Mouse (Mus musculus) midbrain, embryonic 14.5 days (tissue): ENCODE data around the gene F8. TPM values are rescaled to one million over a fixed set of nuclear protein-coding genes. Genes with fewer than 3 reads are reported as not detected.
"Not testable (repeated sequence)": the region's sequence is repeated elsewhere in the genome, so short reads cannot be mapped to it uniquely, and the experiment has no call there.

Source experiments
- ATAC-seq: fragments of 200-750 bp; cut with Nextera tagmentation; 2 replicates; pipeline ENCODE4 v1.8.0; 2017; ENCODE audit warnings: moderate number of reproducible peaks, moderate library complexity; ENCODE audit not compliant: low FRiP score, low TSS enrichment
- DNase-seq: peaks from one replicate; pipeline ENCODE4 v3.0.0-alpha.2; 2015
- H3K27ac ChIP-seq: fragments of 300-500 bp; sonication (generic); replicated peaks from 2 replicates; pipeline ENCODE4 v1.5.1; 2014; ENCODE audit warnings: mild to moderate bottlenecking, low read depth, low read length, moderate library complexity
- H3K27me3 ChIP-seq: fragments of 300-500 bp; sonication (generic); 2 replicates; pipeline ENCODE4 v1.6.1; 2014; ENCODE audit warnings: low read length, control low read depth, mixed read lengths; ENCODE audit not compliant: control insufficient read depth, insufficient read depth
- H3K36me3 ChIP-seq: fragments of 300-500 bp; sonication (generic); 2 replicates; pipeline ENCODE4 v1.6.1; 2014; ENCODE audit warnings: low read length, control low read depth; ENCODE audit not compliant: control insufficient read depth, insufficient read depth
- H3K4me1 ChIP-seq: fragments of 300-500 bp; sonication (generic); 2 replicates; pipeline ENCODE4 v1.6.1; 2014; ENCODE audit warnings: mild to moderate bottlenecking, antibody characterized with exemption, low read length, control low read depth; ENCODE audit not compliant: control insufficient read depth, insufficient read depth
- H3K4me2 ChIP-seq: fragments of 300-500 bp; sonication (generic); 2 replicates; pipeline ENCODE4 v1.6.1; 2014; ENCODE audit warnings: mild to moderate bottlenecking, low read length, moderate library complexity
- H3K4me3 ChIP-seq: fragments of 300-500 bp; sonication (generic); replicated peaks from 2 replicates; pipeline ENCODE4 v1.5.1; 2014; ENCODE audit warnings: low read depth, low read length
- H3K9ac ChIP-seq: fragments of 300-500 bp; sonication (generic); replicated peaks from 2 replicates; pipeline ENCODE4 v1.6.1; 2014; ENCODE audit warnings: mild to moderate bottlenecking, low read length, moderate library complexity
- H3K9me3 ChIP-seq: fragments of 300-500 bp; sonication (generic); 2 replicates; pipeline ENCODE4 v1.6.1; 2016; ENCODE audit warnings: low read length, control low read depth, mixed read lengths; ENCODE audit not compliant: control insufficient read depth
- WGBS: fragments of 180-500 bp; shearing (Covaris S2); extraction: QIAGEN DNeasy Blood & Tissue Kit; methylation state at CpG from one replicate; pipeline ENCODE4 v1.1.7; 2014; 5-methylcytosine and 5-hydroxymethylcytosine counted together
- polyA plus RNA-seq: library from polyadenylated mRNA; unstranded; fragments of >200 nt; fragmentation: Nextera tagmentation; extraction: Ambion mirVana; gene quantifications from 2 replicates; pipeline ENCODE4 v1.2.1, GENCODE M21; 2014

F8 gene
- polyA plus RNA-seq, 1 experiment from 2014 or later, result 1.8 TPM

- Histone ChIP-seq H3K9me3 (no peaks in the 10 kb centered on the region), H3K9ac (no peak overlapping the region), H3K4me1 (no peaks in the 10 kb centered on the region), H3K27ac (no peak overlapping the region), H3K4me2 (no peak overlapping the region), H3K27me3 (no peaks in the 10 kb centered on the region), H3K4me3 (no peak overlapping the region), H3K36me3 (no peaks in the 10 kb centered on the region)
- ATAC-seq (no peak), DNase-seq (no peak)
Observed at GRCm38 (mm10) chrX:75376815-75377214, 5.6 kb downstream of the F8 start.

GRCm38 (mm10) chrX:75372666-75373425, 9.6 kb downstream of the F8 start:
- Histone ChIP-seq H3K4me1 (no peaks in the 10 kb centered on the region), H3K4me3 (no peak overlapping the region), H3K9me3 (no peaks in the 10 kb centered on the region), H3K9ac (no peak overlapping the region), H3K36me3 (no peaks in the 10 kb centered on the region), H3K27ac (no peak overlapping the region), H3K4me2 (no peak overlapping the region), H3K27me3 (no peaks in the 10 kb centered on the region)
- WGBS, result 83% methylated on average over 2 of the region's 2 CpGs
- DNase-seq (no peak), ATAC-seq (no peak)

GRCm38 (mm10) chrX:75370197-75370596, 12.2 kb downstream of the F8 start:
- Histone ChIP-seq H3K9me3 (no peaks in the 10 kb centered on the region), H3K27ac (no peak overlapping the region), H3K36me3 (no peaks in the 10 kb centered on the region), H3K4me2 (no peak overlapping the region), H3K4me3 (no peak overlapping the region), H3K4me1 (no peaks in the 10 kb centered on the region), H3K27me3 (no peaks in the 10 kb centered on the region), H3K9ac (no peak overlapping the region)
- ATAC-seq (no peak), DNase-seq (no peak)

- no peaks in the 10 kb centered on the region for H3K36me3 ChIP-seq
- H3K9me3 ChIP-seq, result no peaks in the 10 kb centered on the region
- no peak overlapping the region for H3K4me2 ChIP-seq
- DNase-seq (no peak), ATAC-seq (no peak)
- no peaks in the 10 kb centered on the region for H3K4me1 ChIP-seq
- H3K4me3 ChIP-seq, result no peak overlapping the region
- no peak overlapping the region for H3K27ac ChIP-seq
- 92% methylated on average over 4 of the region's 4 CpGs for WGBS
- H3K9ac ChIP-seq, result no peak overlapping the region
- no peaks in the 10 kb centered on the region for H3K27me3 ChIP-seq
Observed at GRCm38 (mm10) chrX:75323556-75323955, 58.9 kb downstream of the F8 start.

GRCm38 (mm10) chrX:75271676-75272075, 110.7 kb downstream of the F8 start:
- no peak overlapping the region for H3K27ac ChIP-seq
- no peaks in the 10 kb centered on the region for H3K4me1 ChIP-seq
- no peak for ATAC-seq
- no peak overlapping the region for H3K4me2 ChIP-seq
- 67% methylated on average over 8 of the region's 8 CpGs for WGBS
- H3K9me3 ChIP-seq, result no peaks in the 10 kb centered on the region
- H3K27me3 ChIP-seq, result no peaks in the 10 kb centered on the region
- H3K9ac ChIP-seq, result no peak overlapping the region
- DNase-seq, result no peak
- no peaks in the 10 kb centered on the region for H3K36me3 ChIP-seq
- H3K4me3 ChIP-seq, result no peak overlapping the region

GRCm38 (mm10) chrX:75233603-75234376, 148.6 kb downstream of the F8 start:
- not testable (repeated sequence) for ATAC-seq, H3K36me3 ChIP-seq
- 67% methylated on average over 8 of the region's 8 CpGs for WGBS

GRCm38 (mm10) chrX:75231456-75231855, 151.0 kb downstream of the F8 start:
- no peaks in the 10 kb centered on the region for H3K36me3 ChIP-seq
- H3K4me3 ChIP-seq, result no peak overlapping the region
- no peak for ATAC-seq
- 100% methylated on average over 1 of the region's 1 CpGs for whole genome bisulfite sequencing
- no peak overlapping the region for H3K27ac ChIP-seq
- H3K27me3 ChIP-seq, result no peaks in the 10 kb centered on the region
- H3K9ac ChIP-seq, result no peak overlapping the region
- no peaks in the 10 kb centered on the region for H3K9me3 ChIP-seq
- H3K4me2 ChIP-seq, result no peak overlapping the region
- no peak for DNase-seq
- no peaks in the 10 kb centered on the region for H3K4me1 ChIP-seq

More at GRCm38 (mm10) chrX:75233603-75234376, 148.6 kb downstream of the F8 start:
- not testable (repeated sequence) for H3K9ac ChIP-seq, H3K27ac ChIP-seq, H3K4me2 ChIP-seq, H3K27me3 ChIP-seq, H3K4me1 ChIP-seq, DNase-seq, H3K9me3 ChIP-seq, H3K4me3 ChIP-seq

- Histone ChIP-seq H3K4me1 (no peaks in the 10 kb centered on the region), H3K36me3 (no peaks in the 10 kb centered on the region), H3K27me3 (no peaks in the 10 kb centered on the region), H3K4me2 (no peak within 1 kb of the TSS), H3K27ac (no peak within 1 kb of the TSS), H3K9me3 (no peaks in the 10 kb centered on the region), H3K9ac (no peak within 1 kb of the TSS), H3K4me3 (no peak within 1 kb of the TSS)
- no peak for DNase-seq
- WGBS, result 78% methylated on average over 1 of the region's 1 CpGs
- no peak for ATAC-seq
Observed at GRCm38 (mm10) chrX:75163670-75164069, 218.7 kb downstream of the F8 start, which contains the start of gene Smim9. Gene Smim9 (minus strand): TSS chrX:75163770.
